Mouse (Mus musculus) urinary bladder, postnatal 25 days (tissue): ENCODE measurements around the gene Alkbh2.

Experiments
- DNase-seq: peaks from one replicate; pipeline ENCODE4 v3.0.0; 2022; ENCODE audit warnings: low spot score

Gene Alkbh2

DNA sequence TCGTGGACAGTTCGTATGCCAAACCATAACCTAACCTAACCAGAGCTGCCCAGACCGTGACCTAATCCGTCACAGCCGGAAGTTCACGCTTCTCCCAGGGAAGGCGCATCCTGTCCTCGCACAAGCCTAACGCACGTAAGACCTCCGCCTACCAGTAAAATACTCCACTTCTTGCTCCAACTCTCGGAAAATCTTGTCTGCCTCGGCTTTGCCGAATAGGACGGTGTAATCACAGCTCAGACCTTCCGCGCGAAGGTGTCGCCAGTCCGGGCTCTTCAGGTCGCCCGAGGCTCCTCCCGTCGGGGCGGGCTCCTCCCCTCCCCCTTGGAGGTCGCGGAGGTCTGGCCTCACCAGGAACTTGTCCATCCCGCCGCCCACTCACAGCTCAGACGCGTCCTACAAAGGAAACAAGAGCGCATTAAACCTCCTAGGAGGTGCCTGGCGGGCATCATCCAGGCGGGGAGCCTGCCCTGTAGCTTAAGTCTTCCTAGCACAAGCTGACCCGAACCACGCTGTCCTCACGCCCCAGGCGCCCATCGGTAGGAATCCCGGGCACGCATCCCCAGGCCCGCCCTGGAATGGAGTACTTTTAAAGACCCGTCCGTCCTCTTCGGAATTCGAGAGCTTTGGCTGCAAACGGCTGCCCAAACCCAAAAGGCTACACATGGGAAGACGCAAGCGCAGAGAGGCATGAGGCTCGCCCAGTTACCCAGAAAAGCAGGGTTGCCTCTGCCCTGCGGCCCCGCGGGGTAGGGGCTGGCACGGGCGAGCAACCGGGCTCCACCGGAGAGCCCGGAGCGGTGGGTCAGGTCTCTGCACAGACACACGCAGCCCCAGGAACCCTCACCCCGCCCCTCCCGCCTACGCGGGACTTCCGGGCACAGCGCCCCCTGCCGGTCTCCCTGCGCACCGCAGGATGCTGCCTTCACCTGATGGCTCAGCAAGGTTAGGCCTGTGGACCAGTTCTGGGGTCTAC, at the start of gene Alkbh2:
Gene Alkbh2 (minus strand): TSS at position 845 of the 976 bp plus-strand sequence.
- DNase-seq, result peak; percentile 88

DNA sequence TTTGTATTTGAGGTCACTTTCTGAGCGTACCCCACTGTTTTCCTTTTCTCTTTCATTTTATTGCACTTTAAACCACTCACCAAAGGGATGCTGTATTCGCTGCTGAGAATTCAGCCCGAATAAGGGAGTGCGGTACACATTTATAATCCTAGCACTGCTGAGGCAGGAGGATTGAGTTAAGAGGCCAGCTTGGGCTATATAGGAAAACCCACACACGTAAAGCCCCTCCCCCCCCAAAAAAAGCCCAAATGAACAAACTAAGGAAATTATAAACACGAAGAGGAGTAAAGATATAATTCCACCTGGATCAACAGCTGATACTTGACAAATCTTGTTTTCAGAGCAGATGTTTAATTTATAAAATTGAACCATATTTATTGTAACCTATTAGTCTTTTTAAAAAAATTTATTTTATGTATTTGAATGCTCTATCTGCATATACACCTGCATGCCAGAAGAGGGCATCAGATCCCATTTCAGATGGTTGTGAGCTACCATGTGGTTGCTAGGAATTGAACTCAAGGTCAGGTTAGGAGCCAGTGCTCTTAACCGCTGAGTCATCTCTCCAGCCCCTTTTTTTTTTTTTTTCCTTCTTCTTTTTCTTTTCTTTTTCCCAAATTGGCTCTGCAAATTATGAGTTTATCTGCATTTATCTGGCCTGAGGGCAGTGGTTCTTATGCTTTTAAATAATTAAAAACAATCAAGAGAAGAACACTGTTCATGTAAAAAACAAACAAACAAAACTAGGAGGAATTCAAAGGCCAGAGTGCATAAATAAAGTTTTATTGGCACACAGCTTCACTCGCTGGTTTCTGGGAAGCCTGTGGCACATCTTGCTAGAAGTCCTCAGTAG, 48.8 kb upstream of the Alkbh2 start:
- no peak for DNase-seq

DNA sequence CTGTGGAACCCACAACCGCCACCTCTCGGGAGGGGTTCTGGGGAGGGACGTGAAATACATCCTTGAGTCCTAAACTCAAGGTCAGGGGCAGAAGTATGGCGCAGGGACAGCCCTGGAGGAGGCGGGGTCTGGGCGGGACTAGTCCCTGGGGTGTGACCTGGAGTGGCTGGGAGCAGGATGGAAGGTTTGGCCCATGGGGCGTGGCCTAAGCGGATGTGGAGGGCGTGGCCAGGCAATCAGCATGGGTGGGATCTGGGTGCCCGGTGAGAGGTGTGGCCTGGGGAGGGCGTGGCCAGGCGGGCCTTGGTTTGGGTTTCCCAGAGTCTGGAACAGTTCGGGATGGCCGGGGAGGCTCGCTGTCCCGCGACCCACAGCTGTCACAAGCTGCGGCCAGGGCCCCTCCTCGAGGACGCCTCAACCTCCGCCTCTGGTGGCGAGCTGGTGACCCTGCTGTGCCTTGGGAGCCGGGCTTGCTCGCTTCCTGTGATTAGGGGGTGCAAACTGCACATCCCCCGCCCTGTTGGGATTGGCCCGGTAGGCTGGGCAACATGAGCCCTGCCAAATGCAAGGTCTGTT, 47.7 kb upstream of the Alkbh2 start:
- peak; percentile 92 for DNase-seq

DNA sequence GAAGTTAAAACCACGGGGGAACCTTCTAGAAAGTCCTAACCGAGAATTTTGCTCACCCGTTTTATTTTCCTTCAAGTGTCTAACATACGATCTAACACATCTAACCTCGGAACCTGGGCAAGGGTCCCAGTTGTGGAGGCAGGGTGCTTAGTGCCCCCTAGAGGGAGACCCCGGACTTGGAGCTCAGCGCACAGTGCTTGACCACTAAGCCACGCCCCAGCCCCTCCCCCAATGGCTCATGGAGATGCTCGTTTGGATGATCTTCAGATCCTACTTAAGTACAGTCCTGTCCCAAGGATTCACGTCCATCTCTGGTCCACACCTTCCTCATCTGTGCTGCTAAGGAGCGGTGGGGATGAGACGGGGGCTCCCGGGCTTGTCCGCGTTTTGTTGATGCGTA, 46.6 kb upstream of the Alkbh2 start:
- DNase-seq, result peak; percentile 33

DNA sequence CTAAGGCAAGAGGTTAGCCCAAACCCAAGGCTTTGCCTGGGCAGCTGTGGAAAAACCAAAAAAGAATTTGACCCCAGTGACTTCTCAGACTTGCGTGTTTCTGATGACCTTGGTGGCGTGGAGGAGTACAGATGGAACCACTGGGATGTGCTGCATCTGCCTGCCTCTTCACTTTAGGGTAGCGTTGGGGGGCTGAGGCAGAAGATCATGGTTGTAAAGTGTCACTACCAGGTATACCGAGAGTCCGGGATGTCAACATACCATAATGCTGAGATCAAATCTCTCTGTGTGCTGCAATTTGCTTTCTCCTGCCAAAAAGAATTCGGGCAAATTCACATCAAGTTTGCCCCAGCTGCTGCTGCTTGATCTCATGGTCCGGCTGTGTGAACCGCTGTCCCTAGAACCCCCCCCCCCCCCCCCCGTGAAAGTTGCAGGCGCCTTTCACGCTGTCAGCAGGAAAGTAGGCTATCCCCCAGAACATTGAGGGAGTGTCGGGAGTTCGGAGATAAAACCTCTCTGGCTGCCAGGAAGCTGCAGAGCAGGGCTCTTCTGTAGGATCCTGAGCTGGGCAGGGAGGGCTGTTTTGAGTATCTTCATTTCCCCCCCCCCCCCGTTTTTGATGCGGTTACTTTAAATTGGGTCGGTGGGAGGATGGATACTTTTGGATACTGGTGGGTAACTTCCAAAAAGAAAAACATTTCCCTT, 46.0 kb upstream of the Alkbh2 start:
- DNase-seq, result no peak

DNA sequence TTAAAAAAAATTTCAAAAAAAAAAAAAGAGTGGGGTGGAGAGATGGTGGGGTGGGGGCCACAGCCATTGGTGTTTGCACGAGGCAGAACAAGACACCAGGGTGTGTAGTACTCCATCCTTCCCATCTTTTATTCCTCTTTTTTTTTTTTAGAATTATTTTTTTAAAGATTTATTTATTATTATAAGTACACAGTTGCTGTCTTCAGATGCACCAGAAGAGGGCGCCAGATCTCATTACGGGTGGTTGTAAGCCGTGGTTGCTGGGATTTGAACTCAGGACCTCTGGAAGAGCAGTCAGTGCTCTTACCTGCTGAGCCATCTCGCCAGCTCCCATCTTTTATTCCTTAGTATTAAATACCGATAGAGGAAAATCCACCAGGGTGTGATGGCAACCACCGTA, 45.4 kb upstream of the Alkbh2 start:
- DNase-seq, result no peak

DNA sequence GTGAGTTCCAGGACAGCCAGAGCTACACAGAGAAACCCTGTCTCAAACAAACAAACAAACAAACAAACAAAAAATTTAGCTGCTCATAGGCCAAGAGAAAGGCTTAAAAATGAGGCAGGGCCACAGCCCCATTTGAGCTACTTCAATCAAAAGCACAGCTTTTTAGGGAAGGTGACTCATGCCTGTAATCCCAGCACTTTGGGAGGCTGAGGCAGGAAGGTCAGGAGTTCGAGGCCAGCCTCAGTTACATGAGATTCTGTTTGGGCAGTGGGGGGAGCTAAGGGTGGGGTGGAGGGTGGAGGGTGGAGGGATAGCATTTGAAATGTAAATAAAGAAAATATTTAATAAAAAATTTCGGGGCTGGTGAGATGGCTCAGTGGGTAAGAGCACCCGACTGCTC, 44.9 kb upstream of the Alkbh2 start:
- no peak for DNase-seq

DNA sequence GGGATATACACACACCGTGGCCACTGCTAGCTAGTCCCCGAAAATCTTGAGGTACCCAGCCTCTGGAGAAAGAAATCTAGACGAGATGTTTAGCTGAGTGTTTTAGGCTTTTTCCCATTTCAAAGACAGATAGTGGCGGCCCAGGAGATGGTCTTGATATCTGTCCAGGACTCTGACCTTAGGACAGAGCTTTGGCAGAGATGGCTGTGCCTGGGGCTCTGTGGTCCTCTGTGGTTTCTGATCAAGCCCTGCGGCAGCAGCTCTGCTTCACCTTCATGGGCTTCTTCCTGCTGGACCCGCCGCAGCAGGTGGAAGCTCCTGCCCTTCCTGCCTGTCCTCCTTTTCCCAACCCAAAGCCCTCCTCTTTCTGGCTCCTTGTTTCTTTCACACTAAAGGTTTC, 42.3 kb upstream of the Alkbh2 start:
- DNase-seq, result no peak

DNA sequence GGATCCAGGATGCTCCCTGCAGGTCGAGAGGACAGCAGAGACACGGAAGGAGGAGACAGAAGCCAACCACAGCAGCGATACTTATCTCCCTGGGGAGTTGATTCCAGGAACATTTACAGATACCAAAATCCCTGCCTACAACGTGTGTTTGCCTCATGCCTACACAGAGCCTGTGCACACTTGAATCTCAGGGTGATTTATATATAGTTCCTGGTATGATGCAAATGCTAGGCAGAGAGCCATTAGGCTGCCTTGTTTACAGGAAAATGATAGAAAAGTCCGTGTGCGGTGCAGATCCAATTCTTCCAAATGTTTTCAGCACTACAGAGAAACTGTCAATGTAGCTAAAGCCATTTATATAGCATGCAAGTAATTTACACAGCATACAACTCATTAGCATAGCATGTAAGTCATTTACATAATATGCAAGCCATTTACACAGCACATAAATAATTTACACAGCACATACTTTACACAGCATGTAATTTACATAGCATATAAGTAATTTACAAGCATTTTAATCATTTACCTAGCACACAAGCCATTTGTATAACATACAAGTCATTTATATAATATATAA, 35.2 kb upstream of the Alkbh2 start:
- no peak for DNase-seq

DNA sequence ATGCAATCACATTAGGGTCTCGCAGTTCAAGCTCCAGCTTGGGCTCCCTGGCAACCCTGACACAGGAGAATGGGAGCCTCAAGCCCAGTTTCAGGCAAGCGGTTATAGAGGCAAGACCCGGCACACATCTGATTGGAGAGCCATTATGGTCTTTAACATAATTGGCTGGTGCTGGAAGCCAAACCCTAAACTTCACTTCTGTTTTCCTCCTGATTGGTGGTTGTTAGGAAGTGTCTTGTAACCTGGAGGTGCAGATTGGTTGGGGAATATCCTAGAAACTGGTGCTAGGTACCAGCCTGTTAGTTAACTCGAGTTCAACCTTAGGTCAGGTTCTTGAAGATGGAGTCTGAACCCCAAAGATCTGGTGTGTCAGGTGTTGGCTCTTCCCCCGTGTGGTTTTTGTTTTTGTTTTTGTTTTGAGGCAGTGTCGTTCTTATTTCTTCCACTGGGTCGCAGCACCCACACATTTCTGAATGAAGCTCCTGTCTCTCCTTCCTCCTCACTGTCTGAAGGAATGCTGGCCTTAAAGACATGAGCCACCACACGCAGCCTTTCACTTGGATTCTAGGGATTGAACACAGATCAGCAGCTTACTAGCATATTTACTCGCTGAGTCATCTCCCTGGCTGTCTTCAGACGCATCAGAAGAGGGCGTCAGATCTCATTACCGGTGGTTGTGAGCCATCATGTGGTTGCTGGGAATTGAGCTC, 34.2 kb upstream of the Alkbh2 start:
- DNase-seq, result no peak

DNA sequence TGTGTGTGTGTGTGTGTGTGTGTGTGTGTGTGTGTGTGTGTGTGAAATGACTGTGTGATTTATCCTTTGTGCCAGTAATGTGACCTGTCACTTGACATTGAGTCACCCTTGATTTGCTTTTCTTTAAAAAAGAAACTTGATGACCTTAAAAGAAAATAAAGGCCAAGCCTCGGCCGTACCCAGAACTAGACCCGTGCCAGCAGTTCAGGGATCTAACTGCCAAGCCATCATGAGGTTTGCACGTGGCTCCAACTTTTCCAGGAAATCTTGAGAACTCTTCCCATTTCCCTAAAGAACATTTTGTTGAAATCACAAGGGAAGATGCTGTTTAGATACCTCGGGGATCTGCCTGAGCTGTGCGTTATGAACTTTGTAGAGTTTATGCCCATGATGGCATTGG, 33.4 kb upstream of the Alkbh2 start:
- no peak for DNase-seq

DNA sequence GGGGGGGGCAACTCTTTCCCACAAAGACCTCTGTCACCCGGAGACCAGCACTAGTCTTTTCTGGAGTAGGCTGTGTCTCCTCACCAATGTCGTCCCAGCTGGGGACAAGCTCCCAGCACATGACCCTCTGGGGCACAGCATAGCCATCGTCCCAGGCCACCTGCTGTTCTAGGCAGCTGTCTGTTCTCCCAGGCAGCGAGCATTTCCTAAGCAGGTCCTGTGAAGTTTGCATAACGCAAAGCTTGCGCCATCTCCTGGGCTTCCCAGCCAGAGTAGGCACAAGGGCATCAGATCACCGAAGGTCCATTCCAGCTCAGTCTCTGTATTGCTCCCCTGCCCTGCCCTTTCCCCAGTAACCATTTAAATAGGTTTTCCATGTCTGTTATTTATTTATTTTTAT, 29.2 kb upstream of the Alkbh2 start:
- DNase-seq, result no peak

DNA sequence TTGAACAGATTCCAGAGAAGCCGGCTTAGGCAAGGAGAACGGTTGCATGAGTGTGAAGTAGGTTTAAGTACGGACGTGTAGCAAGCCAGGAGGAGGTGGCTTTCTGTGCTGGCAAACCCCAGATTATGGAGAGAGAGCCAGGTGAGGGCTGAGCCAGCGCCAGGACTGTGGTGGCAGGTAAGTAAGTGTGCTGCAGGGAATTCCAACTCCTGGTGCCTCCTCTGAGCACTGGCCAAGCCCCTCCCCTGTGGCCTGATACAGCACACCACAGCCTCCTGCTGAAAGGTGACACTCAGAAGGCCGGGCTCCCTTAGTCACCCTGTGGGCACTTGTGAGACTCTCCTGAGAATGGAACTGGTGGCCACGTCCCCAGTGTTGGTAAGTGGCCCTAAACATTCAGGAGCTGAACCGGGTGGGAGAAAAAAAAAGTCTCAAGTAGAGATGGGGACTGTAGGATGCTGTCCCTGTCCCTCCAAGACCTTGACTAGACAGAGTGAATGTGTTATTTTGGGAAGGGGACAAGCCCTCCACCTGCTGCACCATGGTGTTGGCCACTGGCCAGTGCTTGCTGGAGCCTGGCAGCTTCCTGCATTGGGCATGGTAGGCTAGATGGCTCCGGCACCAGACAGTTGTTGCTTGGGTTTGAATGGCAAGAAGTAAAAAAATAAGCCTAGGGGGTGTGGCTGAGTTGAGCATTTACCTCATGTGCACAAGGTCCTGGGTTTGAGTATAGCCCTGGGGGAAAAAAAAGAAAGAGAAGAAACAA, 27.3 kb upstream of the Alkbh2 start:
- DNase-seq, result no peak

DNA sequence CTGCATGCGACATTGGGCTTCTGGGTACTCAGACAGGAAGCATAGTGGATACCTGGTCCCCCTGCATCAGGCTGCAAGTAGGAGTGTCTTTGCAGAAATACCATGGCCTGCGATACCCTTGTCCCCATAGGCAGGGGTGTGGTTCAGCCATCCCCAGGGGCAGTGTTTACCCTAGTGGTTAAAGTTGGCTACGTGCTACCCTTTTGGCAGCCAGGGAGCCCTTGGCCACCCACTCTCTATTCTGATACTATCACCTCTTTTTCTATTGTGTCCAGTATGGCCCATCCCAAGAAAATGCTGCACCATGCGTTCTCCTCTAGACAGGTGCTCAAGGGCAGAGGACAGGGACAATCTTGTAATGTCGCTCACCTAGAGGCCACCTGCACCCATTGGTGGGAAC, 26.7 kb upstream of the Alkbh2 start:
- DNase-seq, result no peak

DNA sequence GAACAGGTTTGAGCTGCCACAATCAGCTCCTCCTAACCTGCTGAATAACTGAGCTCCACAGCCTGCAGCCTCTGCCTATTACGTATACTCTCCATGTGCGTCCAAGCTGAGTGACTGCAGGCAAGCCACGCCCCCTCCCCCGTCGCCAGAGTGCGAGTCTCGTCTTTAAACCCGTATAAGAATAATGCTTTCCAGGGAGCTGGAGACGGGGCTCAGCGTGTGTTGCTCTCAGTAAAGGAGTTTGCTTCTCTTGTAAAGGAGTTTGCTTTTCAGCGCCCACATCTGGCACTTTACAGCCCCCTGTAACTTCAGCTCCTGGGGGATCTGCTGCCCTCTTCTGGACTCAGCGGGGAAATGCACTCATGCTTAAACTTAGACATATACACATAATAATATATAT, 25.5 kb upstream of the Alkbh2 start:
- no peak for DNase-seq

DNA sequence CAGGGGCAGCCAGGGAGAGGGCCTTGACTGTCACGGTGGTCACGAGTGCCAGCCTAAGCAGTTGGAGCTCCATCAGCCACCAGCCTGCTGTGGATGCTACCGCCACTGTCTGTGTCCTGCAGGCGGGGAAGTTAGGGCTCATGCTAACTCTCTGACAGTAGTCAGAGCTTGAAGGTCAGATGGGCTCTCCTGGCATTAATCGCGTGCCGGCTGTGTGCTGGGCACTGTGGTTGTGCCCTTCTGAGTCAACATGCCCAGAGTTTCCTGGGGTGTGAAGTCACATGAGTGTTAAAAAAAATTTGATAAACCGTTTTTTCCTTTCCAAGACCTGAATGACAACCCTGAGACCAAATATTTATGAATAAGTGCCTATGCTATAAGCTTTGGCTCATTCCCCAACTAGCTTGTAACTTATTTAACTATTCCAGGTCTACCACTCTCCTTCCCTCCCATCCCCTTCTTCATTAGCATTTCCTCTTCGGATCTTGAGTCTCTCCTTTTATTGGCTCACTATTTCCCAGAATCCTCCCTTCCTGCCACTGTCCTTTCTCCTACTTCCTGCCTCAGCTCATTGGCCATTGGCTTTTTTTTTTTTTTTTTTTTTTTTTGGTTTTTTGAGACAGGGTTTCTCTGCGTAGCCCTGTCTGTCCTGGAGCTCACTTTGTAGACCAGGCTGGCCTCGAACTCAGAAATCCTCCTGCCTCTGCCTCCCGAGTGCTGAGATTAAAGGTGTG, 24.5 kb upstream of the Alkbh2 start:
- DNase-seq, result no peak

DNA sequence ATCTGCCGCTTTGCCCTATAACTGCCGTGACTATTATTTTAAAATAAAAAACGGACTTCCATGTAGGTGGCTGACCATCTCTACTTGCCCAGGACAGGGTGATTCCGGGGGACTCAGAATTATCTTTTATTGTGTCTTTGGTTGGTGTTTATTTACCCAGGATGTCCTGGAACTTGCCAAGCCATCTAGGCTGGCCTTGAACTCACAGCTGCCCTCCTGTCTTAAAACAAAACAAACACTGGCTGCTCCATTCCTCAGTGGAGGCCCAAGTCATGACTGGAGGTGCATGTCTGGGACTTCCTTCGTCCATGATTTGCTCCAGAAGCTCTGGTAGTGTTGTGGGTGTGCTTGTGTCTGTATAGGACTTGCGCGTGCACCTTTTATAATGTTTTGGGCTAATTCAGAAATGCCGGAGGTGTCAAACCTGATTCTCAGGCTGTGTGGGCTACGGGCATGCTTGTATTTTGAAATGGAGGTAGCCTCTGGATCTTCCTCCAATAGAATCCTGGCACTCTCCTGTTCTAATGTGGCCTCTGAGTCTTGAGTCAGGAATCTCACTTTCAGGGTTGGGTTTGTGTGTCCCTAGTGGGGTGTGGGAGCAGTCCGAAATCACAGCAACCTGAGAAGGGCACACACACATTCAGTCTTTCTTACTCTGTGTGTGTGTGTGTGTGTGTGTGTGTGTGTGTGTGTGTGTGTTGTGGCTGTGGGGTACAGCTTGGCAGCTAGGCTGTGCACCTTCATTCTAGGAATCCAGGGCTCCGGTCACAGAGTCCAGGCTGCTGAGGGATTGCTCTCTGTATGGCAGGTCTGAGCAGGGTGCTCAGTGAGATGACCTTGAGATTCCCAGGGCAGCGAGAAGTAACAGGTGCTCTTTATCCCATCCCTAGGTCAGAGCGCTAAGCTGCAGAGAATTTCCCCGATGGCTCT, 19.3 kb upstream of the Alkbh2 start:
- DNase-seq, result no peak
